Mouse (Mus musculus) intestine, embryonic 14.5 days (tissue): Measurements from ENCODE around the gene Aldh2. TPM values are rescaled to one million over a fixed set of nuclear protein-coding genes. Genes with fewer than 3 reads are reported as not detected.

Experiments used
- ATAC-seq: fragments of 200-750 bp; cut with Nextera tagmentation; replicated peaks from 2 replicates; pipeline ENCODE4 v1.8.0; 2017; ENCODE audit warnings: low read depth, moderate number of reproducible peaks, moderate TSS enrichment, moderate library complexity; ENCODE audit not compliant: low FRiP score, low TSS enrichment
- DNase-seq: peaks from one replicate; pipeline ENCODE4 v3.0.0-alpha.2; 2018; ENCODE audit warnings: low spot score
- H3K27ac ChIP-seq: fragments of 300-500 bp; sonication (generic); 2 replicates; pipeline ENCODE4 v1.5.1; 2014; ENCODE audit warnings: low read depth, mild to moderate bottlenecking, control low read depth
- H3K27me3 ChIP-seq: fragments of 300-500 bp; sonication (generic); replicated peaks from 2 replicates; pipeline ENCODE4 v1.6.1; 2014; ENCODE audit warnings: low read length, control low read depth; ENCODE audit not compliant: control insufficient read depth, insufficient read depth
- H3K36me3 ChIP-seq: fragments of 300-500 bp; sonication (generic); 2 replicates; pipeline ENCODE4 v1.6.1; 2014; ENCODE audit warnings: low read length, control low read depth; ENCODE audit not compliant: control insufficient read depth, insufficient read depth
- H3K4me1 ChIP-seq: fragments of 300-500 bp; sonication (generic); replicated peaks from 2 replicates; pipeline ENCODE4 v1.6.1; 2014; ENCODE audit warnings: low read length, control low read depth, mixed read lengths; ENCODE audit not compliant: control insufficient read depth, insufficient read depth
- H3K4me2 ChIP-seq: fragments of 300-500 bp; sonication (generic); 2 replicates; pipeline ENCODE4 v1.6.1; 2014; ENCODE audit warnings: low read length
- H3K4me3 ChIP-seq: fragments of 300-500 bp; sonication (generic); 2 replicates; pipeline ENCODE4 v1.5.1; 2014; ENCODE audit warnings: low read depth, low read length, control low read depth, mixed read lengths
- H3K9ac ChIP-seq: fragments of 300-500 bp; sonication (generic); 2 replicates; pipeline ENCODE4 v1.6.1; 2014; ENCODE audit warnings: mild to moderate bottlenecking, low read length
- H3K9me3 ChIP-seq: fragments of 300-500 bp; sonication (generic); 2 replicates; pipeline ENCODE4 v1.6.1; 2016; ENCODE audit warnings: low read length, control low read depth; ENCODE audit not compliant: control insufficient read depth
- WGBS: fragments of 180-500 bp; shearing (Covaris S2); extraction: QIAGEN DNeasy Blood & Tissue Kit; methylation state at CpG from one replicate; pipeline ENCODE4 v1.1.7; 2014; 5-methylcytosine and 5-hydroxymethylcytosine counted together
- polyA plus RNA-seq: library from polyadenylated mRNA; unstranded; fragments of >200 nt; fragmentation: Nextera tagmentation; extraction: Ambion mirVana; gene quantifications from 2 replicates; pipeline ENCODE4 v1.2.1, GENCODE M21; 2014

Gene Aldh2
- polyA plus RNA-seq, 1 experiment from 2014 or later, result 70.2 TPM

GRCm38 (mm10) chr5:121591417-121592063 is 2.1 kb downstream of the Aldh2 start:
- Histone ChIP-seq H3K4me1 (peaks cover 15% of the 10 kb centered on the region), H3K27me3 (no peaks in the 10 kb centered on the region), H3K27ac (no peak overlapping the region), H3K4me2 (no peak overlapping the region), H3K9ac (no peak overlapping the region), H3K9me3 (no peaks in the 10 kb centered on the region), H3K4me3 (no peak overlapping the region), H3K36me3 (no peaks in the 10 kb centered on the region)
- no peak for ATAC-seq
- 74% methylated on average over 11 of the region's 11 CpGs for WGBS
- no peak for DNase-seq

GRCm38 (mm10) chr5:121589928-121590327 is 3.7 kb downstream of the Aldh2 start:
- no peak for ATAC-seq
- Histone ChIP-seq H3K4me1 (peaks cover 19% of the 10 kb centered on the region), H3K9ac (no peak overlapping the region)

GRCm38 (mm10) chr5:121586400-121587039 is 7.1 kb downstream of the Aldh2 start:
- H3K27me3 ChIP-seq, result no peaks in the 10 kb centered on the region
- H3K4me1 ChIP-seq, result peaks cover 14% of the 10 kb centered on the region
- ATAC-seq (no peak), DNase-seq (no peak)
- H3K9me3 ChIP-seq, result no peaks in the 10 kb centered on the region
- H3K36me3 ChIP-seq, result no peaks in the 10 kb centered on the region
- no peak overlapping the region for H3K4me2 ChIP-seq
- H3K27ac ChIP-seq, result peak overlapping the region; percentile 29; the same call in 1 of the 2 replicates
- WGBS, result 61% methylated on average over 6 of the region's 6 CpGs
- H3K4me3 ChIP-seq, result no peak overlapping the region
- H3K9ac ChIP-seq, result no peak overlapping the region

More at GRCm38 (mm10) chr5:121589928-121590327, 3.7 kb downstream of the Aldh2 start:
- H3K4me2 ChIP-seq, result no peak overlapping the region
- H3K36me3 ChIP-seq, result no peaks in the 10 kb centered on the region
- no peak for DNase-seq
- H3K27ac ChIP-seq, result no peak overlapping the region
- WGBS, result 88% methylated on average over 6 of the region's 6 CpGs
- no peaks in the 10 kb centered on the region for H3K9me3 ChIP-seq
- no peak overlapping the region for H3K4me3 ChIP-seq
- no peaks in the 10 kb centered on the region for H3K27me3 ChIP-seq

GRCm38 (mm10) chr5:121585699-121586098 is 7.9 kb downstream of the Aldh2 start:
- H3K27ac ChIP-seq, result 0 out of 2 replicates have a peak overlapping the region, but pooled peaks have one; percentile 29
- no peak for DNase-seq

GRCm38 (mm10) chr5:121585005-121585404 is 8.6 kb downstream of the Aldh2 start:
- 94% methylated on average over 10 of the region's 10 CpGs for WGBS
- H3K4me2 ChIP-seq, result no peak overlapping the region
- no peaks in the 10 kb centered on the region for H3K27me3 ChIP-seq
- no peak for ATAC-seq
- no peak overlapping the region for H3K4me3 ChIP-seq
- no peaks in the 10 kb centered on the region for H3K9me3 ChIP-seq
- no peak for DNase-seq
- H3K9ac ChIP-seq, result no peak overlapping the region
- H3K27ac ChIP-seq, result no peak overlapping the region
- peaks cover 14% of the 10 kb centered on the region for H3K4me1 ChIP-seq
- H3K36me3 ChIP-seq, result peaks cover 5% of the 10 kb centered on the region

More at GRCm38 (mm10) chr5:121585699-121586098, 7.9 kb downstream of the Aldh2 start:
- H3K4me3 ChIP-seq, result no peak overlapping the region
- no peak overlapping the region for H3K9ac ChIP-seq
- H3K4me2 ChIP-seq, result no peak overlapping the region
- ATAC-seq, result no peak
- no peaks in the 10 kb centered on the region for H3K9me3 ChIP-seq
- WGBS, result 88% methylated on average over 5 of the region's 5 CpGs
- no peaks in the 10 kb centered on the region for H3K27me3 ChIP-seq
- peaks cover 14% of the 10 kb centered on the region for H3K4me1 ChIP-seq
- H3K36me3 ChIP-seq, result no peaks in the 10 kb centered on the region

- no peak overlapping the region for H3K27ac ChIP-seq
- 53% methylated on average over 12 of the region's 12 CpGs for WGBS
- H3K36me3 ChIP-seq, result peaks cover 16% of the 10 kb centered on the region
- no peak overlapping the region for H3K4me3 ChIP-seq
- DNase-seq (peak; percentile 70), ATAC-seq (peak; percentile 81)
- H3K27me3 ChIP-seq, result no peaks in the 10 kb centered on the region
- no peak overlapping the region for H3K4me2 ChIP-seq
- H3K9me3 ChIP-seq, result no peaks in the 10 kb centered on the region
- peaks cover 14% of the 10 kb centered on the region for H3K4me1 ChIP-seq
- H3K9ac ChIP-seq, result no peak overlapping the region
Measured at GRCm38 (mm10) chr5:121583765-121584501, 9.7 kb downstream of the Aldh2 start.

GRCm38 (mm10) chr5:121581945-121582344 is 11.7 kb downstream of the Aldh2 start:
- Histone ChIP-seq H3K4me1 (peaks cover 14% of the 10 kb centered on the region), H3K27ac (no peak overlapping the region), H3K4me2 (no peak overlapping the region), H3K36me3 (peaks cover 24% of the 10 kb centered on the region), H3K27me3 (no peaks in the 10 kb centered on the region), H3K9me3 (no peaks in the 10 kb centered on the region), H3K9ac (no peak overlapping the region), H3K4me3 (no peak overlapping the region)
- 92% methylated on average over 8 of the region's 8 CpGs for WGBS
- ATAC-seq (no peak), DNase-seq (no peak)

- no peaks in the 10 kb centered on the region for H3K27me3 ChIP-seq
- peaks cover 54% of the 10 kb centered on the region for H3K36me3 ChIP-seq
- no peaks in the 10 kb centered on the region for H3K4me1 ChIP-seq
- H3K9ac ChIP-seq, result no peak overlapping the region
- H3K27ac ChIP-seq, result no peak overlapping the region
- H3K4me3 ChIP-seq, result no peak overlapping the region
- DNase-seq (no peak), ATAC-seq (no peak)
- no peaks in the 10 kb centered on the region for H3K9me3 ChIP-seq
- H3K4me2 ChIP-seq, result no peak overlapping the region
- WGBS, result 90% methylated on average over 11 of the region's 11 CpGs
Measured at GRCm38 (mm10) chr5:121576927-121577488, 16.6 kb downstream of the Aldh2 start.
